Mouse (Mus musculus) cerebral cortex, adult 2 months (tissue): ENCODE measurements around the gene Nt5dc2.

Experiments used
- WGBS: fragments of 180-500 bp; shearing (Covaris S2); methylation state at CpG from one replicate; pipeline ENCODE4 v1.1.7; 2018; 5-methylcytosine and 5-hydroxymethylcytosine counted together

The Nt5dc2 gene

DNA sequence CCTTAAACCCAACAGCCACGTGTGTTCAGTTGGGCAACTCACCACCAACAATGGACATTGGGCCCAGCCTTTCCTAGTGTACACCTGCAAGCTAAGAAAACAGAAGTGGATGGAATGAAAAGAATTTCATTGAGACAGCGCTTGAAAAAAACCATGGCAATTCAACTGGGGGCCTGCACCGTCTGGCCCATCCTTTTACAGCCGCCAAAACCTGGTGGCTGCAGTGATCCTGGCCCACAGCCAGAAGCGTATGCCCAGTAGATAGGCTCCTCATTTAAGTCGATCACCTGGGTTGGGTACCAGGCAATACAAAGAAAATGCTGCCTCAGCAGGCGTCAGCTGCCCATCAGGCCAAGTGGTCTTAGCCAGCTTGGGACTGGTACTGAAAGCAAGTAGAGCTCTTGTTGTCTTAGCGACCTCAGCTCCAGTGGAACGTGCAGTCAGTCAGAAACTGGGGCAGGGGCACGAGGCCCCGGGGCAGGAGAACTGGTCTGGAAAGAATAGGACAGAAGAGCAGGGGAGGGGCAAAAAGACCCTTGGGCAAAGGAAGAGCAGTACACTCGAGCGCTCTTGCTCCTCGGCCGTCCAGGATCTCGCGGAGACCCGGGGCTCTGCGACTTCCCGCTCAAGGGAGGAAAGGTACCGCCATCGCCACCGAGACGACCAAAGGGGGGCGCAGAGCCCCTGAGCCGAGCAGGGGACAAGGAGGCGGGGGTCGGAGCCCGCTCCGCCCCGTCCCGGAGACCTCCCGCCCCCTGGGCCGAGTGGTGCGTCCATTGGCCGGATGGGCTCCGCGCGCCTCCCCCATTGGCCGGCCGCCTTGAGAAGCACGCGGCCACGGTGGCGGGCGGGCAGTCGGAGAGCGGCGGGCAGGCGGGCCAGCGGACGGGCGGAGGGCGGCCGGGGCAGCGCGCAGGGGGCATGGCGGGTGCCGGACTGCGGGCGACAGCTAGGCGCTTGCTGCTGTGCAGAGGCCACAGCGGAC, at the start of gene Nt5dc2:
TSS of gene Nt5dc2 (plus strand) at position 818 of the 985 bp plus-strand sequence.
- WGBS = 7% methylated on average over 63 of the region's 63 CpGs

DNA sequence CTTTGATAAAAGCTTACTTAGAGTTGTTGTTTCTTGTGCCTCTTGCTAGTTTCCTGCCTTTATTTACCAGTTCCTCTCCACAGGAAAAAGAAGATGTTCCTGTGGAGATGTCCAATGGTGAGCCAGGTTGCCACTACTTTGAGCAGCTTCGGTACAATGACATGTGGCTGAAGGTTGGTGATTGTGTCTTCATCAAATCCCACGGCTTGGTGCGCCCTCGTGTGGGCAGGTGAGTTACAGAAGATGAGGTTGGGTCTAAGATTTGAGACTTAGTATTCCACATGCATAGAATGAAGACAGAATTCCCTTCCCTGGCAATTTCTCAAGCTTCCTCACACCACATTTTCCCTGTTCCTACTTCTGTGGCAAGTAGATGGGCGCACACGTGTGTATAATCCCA, 43.4 kb upstream of the Nt5dc2 start:
- WGBS = 85% methylated on average over 6 of the region's 6 CpGs

DNA sequence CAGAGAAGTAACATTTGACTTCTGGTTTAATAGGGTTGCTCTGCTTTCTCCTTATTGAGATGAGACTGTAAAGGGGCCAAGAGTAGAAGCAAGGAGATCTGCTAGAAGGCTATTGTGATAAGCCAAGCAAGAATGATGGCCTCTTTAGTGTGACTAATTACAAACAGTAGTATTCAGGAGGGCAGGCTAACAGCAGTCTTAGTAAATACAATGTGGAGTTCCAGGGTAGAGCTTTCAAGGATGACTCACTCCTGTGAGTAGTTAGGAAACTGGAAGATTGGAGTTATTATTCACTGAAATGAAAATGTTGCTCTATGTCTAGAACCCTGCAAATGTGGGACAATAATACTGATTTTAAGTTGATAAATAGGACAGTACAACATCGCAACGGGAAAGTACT, 42.3 kb upstream of the Nt5dc2 start:
- 78% methylated on average over 2 of the region's 2 CpGs for WGBS

DNA sequence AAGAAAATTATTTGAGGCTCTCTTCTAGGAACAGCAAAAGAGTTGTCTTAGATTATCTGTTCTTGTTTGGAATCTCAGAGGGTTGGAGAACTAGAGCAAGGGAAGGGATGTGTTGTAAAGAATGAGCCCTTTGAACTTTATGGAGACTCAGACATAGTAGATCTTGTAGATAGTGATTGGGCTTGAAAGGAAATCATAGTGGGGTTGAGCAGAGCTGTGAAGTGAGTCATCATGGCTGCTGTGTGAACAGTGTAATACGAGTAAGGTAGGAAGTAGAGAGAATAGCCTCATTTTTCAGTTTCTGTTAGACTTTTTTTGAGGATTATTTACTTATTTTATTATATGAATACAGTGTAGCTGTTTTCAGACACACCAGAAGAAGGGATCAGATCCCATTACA, 40.9 kb upstream of the Nt5dc2 start:
- WGBS = 60% methylated on average over 1 of the region's 1 CpGs

DNA sequence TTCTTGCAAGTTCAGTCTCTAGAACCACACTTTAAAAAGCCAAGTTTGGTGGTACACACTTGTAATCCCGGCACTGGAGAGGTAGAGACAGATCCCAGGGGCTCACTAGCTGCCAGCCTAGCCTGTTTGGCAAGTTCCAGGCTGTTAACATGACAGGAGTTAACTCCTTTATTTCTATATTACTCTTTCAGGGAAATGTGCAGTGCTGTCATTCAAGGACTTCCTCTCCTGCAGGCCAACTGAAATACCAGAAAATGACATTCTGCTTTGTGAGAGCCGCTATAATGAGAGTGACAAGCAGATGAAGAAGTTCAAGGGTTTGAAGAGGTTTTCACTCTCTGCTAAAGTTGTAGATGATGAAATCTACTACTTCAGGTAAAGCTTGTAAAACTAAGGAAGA, 25.7 kb upstream of the Nt5dc2 start:
- WGBS = 97% methylated on average over 2 of the region's 2 CpGs

DNA sequence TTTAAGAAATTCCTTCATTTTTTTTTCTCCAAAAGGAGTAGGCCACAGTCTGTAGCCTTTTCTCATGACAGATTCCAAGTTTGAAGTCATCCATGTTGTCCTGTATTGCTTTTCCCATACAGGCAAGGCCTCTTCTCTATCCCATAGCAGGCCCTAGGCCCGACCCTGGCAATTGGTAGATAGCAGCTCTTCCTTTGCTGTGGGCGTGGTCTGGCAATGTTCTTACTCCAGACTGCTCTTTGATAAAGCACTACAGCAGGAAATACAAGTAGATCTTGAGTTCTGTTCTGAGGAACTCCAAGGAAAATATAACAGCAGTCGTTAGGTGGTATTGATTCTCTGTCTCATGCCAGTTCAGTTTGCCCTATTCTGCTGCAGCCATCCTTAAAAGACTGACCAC, 20.2 kb upstream of the Nt5dc2 start:
- 75% methylated on average over 3 of the region's 3 CpGs for WGBS

- 84% methylated on average over 5 of the region's 5 CpGs for WGBS
These were observed 18.7 kb upstream of the Nt5dc2 start for GRCm38 (mm10) chr14:31112187-31112586.

DNA sequence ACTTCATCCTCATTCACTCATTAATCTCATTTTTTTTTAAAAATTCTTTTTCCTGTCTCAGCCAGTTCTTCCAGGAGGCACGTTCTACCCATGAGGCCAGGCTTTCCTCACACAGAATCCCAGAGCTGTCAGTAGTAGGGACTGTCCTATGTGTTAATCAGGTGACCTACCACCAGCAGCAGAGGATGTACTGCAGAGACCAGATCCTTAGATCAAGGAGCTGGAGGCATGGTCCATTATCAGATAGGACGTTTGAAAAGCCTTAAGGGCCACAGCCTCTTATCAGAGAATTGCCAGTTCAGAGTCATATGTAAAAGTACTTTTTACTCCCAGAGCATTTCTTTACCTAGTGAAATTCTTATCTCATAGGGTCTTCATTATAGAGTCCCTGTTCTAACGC, 16.8 kb upstream of the Nt5dc2 start:
- WGBS = 87% methylated on average over 3 of the region's 3 CpGs

GRCm38 (mm10) chr14:31115522-31115921, 15.3 kb upstream of the Nt5dc2 start:
- 70% methylated on average over 2 of the region's 2 CpGs for WGBS

DNA sequence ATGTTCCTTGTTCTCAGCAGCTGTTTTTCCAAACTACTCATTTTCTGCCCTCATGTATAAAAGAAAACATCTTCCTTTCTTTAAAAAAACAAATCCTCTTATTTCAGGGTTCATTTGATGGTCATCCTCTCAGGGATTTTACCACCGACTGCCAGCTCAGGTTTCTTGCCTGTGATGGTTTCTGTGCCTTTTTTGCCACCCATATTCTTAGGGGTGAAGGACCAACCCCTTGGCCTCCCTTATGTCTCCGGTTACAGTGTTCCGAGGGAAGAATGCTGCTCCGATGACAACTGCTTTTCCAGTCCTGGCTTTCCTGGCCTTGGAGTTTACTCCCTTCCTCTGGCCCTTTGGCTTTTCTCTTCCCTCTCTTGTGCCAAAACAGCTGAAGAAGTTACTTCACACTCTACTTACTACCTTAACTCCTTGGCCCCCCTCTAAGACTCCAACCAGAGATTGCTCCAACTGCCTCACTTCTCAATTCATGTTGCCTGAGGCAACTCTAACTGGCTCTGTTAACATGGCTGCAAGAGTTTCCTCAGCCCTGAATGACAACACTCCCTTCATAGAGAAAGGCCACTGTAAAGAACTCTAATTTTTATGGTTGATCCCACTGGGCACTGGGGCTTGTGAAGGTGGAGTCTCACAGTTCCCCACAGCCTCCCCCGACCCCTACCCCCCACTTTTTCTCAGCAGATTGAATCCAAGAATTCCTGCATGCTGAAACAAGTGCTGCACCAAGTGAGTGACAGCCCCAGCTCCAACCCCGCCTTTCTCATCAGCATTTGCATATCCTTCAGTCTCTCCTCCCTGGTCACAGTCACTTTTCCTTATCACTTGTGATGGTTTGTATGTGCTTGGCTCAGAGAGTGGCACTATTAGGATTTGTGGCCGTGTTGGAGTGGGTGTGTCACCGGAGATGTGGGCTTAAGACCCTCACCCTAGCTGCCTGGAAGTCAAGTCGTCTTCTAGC, 5.5 kb upstream of the Nt5dc2 start:
- 65% methylated on average over 9 of the region's 9 CpGs for WGBS

GRCm38 (mm10) chr14:31126826-31127225, 4.0 kb upstream of the Nt5dc2 start:
- WGBS = 89% methylated on average over 8 of the region's 8 CpGs

GRCm38 (mm10) chr14:31128101-31128825, 2.6 kb upstream of the Nt5dc2 start:
- 1% methylated on average over 23 of the region's 23 CpGs for WGBS

DNA sequence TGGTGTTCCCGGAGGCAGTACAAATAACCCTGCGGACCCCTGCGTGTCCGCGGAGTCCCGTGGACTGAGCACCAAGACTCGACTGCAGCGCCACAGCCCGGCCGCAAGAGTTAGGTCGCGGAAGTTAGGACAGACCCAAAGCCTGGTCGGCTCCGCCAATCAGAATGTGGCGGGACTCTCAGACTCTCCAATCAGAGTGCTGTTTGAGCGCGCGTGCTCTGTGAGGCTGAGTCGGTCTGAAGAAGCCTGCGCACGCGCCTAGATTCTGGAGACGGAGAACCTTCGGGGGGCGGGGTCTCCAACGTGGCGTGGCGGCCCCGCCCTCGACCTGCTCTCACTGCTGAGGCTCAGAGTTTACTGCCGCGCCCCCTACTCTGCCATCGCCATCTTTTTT, 2.0 kb upstream of the Nt5dc2 start, which contains the start of gene Smim4:
TSS of gene Smim4 (minus strand) at position 131 of the 394 bp plus-strand sequence.
- WGBS = under 1% methylated on average over 33 of the region's 33 CpGs

GRCm38 (mm10) chr14:31129326-31130235, 1.3 kb upstream of the Nt5dc2 start:
- WGBS = 59% methylated on average over 15 of the region's 15 CpGs

DNA sequence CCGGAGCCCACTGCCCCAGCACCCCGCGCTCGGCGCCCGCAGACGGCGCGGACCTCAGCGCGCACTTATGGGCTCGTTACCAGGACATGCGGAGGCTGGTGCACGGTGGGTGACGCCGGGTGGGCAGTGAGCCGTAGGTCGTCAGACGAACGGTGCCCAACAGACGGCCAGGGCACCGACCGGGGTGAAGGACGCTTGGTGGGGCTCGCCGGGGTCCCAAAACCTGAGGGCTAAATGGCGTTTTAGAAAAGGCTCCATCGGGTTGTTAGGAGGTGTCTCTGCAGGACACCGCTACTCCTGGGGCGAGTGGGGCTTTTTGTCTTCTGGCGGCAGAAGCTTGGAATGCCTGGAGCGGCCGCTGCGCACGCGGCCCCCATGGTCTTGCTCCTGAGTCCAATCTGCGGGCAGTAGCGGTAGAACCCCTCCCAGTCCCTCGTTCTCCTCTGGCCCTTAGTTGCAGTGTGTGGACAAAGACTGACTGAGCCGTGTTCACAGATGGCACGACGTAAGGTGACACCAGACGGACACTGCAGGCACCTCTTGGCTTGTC, 494 bp downstream of the Nt5dc2 start:
- WGBS = 7% methylated on average over 43 of the region's 43 CpGs

DNA sequence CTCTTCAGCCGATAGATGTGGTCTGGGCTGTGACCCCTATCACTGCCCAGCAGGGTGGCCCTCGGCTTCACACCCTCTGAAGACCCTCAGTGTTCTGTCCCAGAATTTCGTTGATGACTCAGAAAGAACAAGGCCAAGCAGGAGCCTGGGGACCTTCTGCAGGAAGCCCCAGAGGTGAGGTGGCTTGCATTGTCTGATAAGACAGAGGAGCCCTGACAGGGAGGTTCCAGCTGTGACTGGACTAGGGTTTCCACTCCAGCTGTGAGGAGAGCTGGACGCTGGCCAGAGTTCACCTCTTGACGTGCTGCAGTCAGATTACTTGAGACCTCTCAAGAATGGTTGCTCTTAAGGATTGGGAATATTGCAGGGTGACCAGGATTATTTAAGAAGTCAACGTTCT, 1.2 kb downstream of the Nt5dc2 start:
- 35% methylated on average over 6 of the region's 6 CpGs for WGBS

GRCm38 (mm10) chr14:31132491-31132975, 1.7 kb downstream of the Nt5dc2 start:
- WGBS = 95% methylated on average over 7 of the region's 7 CpGs

DNA sequence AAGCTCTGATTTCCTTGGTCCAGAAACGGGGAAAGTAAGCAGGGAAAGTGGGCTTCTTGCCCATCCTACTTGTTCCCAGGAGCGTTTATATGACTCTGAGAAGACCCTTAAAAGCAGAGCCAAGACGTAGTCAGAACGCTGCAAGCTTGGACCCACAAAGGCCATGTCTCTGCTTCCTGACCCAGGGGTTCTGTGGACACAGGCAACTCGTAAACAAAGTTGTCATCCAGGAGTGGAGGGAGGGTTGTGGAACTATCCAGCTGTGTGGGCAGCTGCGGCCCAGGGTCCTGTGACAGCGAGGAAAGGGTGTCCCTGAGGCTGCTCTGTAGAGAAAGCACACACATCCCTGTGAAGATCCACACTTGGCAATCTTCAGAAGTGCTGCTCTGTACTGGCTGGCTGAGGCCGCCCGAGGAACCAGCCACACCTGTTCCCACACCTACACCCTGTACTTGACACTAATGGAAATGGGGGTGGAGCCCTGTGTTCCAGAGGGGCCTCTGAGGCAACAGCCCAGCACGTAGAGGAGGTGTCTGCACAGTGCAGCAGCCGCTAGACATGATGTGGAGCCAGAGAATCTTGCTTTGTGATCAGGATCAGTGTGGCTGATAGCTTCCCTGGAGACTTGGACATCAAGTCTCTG, 2.3 kb downstream of the Nt5dc2 start:
- WGBS = 61% methylated on average over 11 of the region's 11 CpGs
